Mouse (Mus musculus) fat pad, adult 2 months (tissue): Measurements from ENCODE around the gene Tsku.

Source experiments
- DNase-seq: peaks from one replicate; pipeline ENCODE4 v3.0.0-alpha.2; 2011; ENCODE audit warnings: low read depth, low spot score; ENCODE audit errors: extremely low read depth

The Tsku gene

DNA sequence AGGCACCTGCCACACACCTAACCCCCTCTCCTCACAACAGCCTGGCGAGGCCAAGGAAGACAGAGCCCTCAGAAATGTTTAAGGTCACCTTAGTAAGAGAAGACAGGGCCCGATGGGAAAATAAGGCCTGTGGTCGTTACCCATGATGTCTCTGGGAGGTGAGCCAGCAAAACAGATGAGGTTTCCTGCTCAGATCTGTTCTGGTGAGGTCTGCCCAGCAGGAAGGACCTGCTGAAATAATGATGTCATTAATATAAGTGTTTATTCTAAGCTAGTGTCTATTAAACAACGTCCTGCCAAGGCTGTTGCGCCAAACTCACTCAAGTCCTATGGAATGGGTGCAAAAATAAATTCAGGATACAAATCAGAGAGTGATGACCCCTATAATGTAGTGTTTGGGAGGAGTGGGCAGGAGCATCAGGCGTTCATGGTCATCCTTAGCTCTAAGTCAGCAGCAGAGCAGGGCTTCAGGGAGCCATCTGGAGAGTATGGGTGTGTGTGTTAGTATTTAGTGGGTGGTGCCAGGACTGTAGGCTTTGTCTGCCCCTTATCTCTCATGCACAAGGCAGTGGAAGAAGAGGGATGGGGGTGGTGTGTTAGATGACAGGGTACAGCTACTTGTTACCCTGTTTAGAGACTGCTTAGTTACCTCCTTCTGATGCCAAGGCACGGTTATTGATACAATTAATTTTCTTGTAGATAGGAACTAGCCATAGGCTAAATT lies 31.3 kb downstream of the Tsku start:
- DNase-seq, result no peak

DNA sequence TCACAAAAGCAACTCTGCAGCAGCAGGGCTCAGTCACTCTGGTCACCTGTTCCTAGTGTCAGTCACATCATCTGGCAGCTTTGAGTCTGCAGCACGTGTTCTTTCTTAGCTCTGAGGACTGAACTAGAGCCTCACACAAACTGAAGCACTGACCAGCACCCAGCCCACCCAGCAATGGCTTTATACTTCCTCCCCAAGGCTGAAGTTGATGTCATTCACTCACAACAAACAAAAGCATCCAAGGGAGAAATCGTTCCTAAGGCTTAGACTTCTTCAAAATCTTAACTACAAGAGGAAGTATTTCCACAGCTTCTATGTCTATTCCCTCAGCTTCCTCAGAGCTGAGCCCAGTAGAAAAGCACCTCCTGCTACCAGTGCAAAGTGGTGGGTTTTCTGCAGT lies 32.8 kb downstream of the Tsku start:
- no peak for DNase-seq

DNA sequence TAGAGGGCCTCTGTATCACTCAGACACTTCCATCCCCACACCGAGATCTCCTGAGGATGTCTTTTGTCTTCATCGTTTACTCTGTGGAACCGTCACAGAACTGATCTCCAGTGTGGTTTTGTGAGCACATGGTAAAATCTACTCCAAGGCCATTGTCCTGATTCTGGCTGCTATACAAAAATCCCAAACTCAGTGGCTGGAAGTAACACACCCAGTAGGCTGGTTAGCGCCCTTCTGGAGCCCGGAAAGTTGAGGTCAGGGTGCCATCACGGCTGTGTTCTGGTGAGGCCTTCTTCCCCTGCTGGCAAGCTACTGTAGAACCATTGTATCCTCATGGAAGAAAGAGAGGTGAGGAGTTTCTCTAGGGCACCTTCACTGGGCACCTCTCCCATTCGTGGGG lies 35.1 kb downstream of the Tsku start:
- no peak for DNase-seq

DNA sequence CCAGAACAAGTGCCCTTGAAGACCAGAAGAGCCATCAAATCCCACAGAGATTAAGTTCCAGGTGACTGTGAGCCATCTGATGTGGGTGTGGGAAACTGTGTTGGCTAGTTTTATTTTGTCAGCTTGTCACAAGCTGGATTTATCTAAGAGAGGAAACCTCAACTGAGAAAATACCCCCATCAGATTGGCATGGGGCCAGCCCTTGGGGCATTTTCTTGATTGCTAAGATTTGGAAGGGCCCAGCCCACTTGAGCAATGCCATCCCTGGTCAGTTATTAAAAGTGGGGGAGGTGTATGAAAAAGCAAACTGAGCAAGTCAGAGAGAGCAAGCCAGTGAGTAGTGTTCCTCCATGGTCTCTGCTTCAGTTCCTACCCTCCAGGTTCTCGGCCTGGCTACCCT lies 36.9 kb downstream of the Tsku start:
- DNase-seq, result peak; percentile 83

DNA sequence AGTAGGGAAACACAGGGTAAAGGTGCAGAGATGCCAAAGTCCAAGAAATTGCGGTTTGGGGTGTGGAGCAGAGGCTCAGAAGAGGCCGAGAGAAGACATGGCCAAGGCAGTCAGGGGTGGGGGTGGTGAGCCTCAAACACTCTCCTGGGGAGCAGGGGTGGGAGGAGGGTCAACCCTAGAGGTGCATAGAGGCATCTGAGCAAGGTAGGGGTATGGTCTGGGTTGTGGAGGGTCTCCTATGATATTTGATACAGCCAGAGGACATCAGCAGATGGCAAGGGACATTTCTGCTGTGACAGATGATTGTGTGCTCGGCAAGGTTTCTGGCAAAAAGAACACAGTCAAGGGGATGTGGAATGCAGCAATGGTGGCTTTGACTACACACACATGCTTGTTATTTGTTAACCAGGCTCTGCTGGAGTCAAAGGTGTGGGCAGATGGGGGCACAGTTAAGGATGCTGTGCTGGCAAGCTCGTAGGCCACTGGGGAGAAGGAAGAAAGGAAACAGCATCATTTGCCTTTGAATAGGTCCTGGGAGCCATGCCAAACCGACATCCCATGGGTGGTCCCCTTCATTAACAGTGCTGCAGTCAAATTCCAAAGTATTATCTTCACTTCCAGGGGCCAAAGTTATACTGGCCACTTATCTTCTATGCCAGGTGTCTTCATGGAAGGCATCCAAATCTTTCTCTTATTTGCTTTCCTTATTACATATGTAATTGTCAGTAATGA lies 37.7 kb downstream of the Tsku start:
- no peak for DNase-seq

DNA sequence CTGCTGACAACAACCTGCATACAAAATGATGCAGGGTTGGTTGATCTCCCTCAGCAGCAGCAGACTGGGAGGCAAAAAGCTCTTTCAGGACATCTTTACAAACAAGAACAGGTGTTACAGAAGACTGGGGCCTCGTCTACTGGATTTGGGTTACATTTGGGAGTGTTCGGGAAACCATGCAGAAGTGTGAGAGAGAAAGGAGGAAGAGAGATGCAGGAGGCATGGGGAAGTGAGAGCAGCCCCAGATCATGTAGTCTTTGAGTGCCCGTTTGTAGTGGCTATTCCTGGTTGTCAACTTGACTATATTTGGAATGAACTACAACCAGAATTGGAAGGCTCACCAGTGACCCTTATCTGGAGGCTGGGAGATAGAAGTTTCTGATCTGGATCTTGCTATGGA lies 38.7 kb downstream of the Tsku start:
- no peak for DNase-seq

DNA sequence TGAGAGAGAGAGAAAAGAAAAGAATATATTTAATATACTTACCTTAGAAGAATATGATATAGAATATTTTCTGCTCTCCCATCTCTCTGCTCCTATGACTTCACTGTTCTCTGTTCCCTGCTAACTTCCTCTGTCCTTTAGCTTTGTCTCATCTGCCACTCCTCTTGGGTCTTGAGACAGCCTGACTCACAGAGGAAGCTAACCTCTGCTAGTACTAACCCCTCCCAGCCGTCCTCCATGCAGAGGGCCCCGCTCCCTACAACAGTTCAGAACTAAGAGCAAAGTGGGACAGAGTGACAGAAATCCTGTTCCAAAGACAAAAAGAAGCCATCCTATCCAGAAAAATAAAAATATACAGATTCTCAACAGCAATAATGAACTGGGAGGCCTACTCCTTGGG lies 40.0 kb downstream of the Tsku start, which contains the start of gene Acer3:
Acer3 (minus strand) TSS at position 126 of the 400 bp plus-strand sequence.
- DNase-seq, result no peak

DNA sequence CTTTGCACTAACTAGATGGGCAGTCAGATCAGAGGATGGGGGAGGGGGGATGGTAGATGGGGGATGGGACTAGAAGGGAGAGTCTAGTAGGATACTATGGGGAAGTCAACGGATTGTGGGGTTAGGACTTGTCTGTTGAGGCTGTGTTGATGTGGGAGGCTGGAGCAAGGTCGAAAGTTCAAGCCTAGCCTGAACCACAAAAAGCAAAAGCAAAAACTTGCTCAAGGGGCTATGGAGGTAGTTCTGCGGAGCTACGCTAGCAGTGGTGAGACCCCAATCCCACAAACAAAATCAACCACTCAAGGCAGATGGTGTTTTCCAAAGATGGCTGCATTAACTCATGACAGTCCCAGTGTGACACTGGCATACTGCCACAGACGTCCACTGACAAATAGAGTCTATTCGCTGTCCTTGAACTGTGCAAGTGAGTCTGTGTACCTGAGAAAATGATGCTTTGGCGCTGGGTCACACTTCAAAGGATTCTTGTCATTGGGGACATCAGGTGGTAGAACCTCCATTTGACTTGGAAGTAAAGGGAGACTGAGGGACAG lies 41.0 kb downstream of the Tsku start:
- no peak for DNase-seq

DNA sequence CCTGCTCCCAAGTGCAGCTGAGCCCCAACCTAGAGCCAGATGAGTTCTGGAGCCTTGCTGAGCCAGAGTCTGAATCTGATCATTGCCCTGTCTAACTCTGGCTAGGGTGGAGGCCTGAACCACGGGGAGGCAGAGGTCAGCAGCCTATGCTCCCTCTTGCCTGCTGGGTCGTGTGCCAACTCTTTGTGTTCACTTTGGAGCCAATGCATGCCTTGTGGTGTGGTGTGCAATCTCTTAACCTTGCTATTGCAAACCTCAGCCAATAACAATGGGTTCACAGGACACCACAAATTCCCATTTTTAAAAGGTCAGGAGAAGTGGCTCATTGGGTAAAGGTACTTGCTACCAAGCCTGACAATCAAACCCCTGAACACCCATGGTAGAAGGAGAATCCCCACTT lies 44.6 kb downstream of the Tsku start:
- no peak for DNase-seq

DNA sequence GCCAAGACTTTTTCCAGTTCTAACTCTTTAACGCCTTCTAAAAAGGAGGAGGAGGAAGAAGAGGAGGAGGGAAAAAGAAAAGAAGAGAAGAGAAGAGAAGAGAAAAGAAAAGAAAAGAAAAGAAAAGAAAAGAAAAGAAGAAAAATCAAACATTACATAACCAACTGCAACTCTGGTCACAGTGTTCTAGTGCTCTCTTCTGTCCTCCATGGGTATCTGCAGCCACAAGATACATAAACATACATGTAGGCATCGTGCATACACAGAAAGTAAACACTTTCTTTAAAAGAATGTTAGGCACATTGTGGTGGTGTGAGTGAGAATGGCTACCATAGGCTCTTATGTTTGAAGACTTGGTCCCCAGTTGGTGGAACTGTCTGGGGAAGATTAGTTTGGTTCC lies 46.0 kb downstream of the Tsku start:
- DNase-seq, result no peak

DNA sequence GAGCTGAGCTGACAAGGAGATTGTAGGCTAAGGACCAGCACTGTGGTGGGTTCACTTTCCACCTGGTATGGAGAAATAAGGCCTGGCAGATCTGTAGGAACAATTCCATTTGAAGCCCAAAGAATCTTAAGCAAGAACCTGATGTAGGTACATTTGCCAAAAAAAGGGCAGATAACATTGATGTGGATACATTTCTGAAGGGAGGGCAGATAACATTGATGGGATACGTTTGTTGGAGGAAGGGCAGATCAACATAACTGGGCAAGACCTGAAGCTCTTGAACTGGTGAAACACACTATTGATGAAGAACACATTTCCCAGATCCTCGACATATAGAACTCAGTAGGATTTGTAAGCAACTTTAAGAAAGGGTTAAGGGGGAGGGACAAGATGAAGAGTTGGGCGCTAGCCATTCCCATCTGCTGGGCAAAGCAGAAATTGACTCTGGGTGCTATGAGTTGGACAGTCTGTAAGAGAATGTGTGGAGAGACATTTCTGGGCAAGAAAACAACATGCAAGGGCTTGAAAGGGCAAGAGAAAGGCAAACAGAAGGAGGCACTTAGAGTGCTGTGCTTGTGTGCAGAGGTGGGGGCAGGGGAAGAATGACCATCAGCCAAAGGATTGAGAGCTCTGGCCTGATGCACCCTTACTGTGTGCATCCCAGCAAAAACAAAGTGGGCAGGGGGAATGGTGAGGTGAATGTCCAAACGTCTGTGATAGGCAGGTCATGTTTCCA lies 48.8 kb downstream of the Tsku start:
- no peak for DNase-seq

DNA sequence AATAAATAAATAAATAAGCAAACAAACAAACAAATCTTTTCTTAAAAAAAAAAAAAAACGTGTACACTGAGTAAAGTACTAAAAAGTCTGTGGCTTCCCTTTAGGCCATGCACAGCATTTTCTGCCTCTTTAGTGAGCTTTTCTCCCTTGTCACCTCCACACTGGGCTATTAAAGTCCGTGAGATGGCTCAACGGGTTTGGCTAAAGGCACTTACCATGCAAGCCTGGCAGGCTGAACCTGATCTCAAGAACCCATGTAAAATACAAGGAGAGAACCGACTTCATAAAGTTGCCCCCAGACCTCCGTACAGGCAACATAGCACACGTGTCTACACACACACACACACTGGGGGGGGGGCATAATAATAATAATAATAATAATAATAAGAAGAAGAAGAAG lies 50.9 kb downstream of the Tsku start:
- no peak for DNase-seq

DNA sequence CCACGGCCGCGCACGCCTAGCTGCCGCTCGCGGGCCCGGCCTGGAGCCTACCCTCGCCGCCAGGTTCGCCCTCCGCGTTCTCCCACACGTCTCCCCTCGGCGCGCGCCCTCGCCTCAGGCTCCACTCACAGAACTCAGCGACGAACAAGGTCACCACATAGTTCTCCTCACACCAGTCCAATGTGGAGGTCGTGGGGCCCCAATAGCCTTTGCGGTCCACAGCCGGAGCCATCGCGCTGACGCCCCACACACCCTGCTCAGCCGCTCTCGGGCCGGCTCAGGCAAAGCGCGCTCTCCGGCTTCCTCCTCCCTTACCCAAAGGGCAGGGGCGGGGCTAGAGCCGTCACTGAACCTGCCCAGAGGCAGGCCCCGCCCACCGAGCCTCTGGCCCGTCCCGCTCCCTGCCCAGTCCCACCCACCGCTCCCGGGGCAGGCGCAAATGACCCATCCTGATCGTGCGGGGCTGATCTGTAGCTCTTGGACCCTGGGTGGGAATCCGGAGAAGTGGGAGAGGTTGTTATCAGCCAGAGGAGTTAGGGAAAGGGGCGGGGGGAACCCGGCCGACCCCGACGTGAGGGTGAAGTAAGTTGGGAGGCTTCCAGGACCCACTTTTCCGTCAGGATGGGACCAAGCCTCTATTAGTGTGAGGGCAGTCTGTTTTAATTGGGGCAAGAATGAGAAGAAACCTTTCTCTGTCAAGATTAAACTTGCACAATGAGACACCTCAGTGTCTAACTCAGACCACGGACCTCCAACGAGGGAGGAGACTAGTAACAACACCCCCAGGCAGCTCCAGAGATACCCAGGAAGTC lies 51.7 kb downstream of the Tsku start:
- no peak for DNase-seq

DNA sequence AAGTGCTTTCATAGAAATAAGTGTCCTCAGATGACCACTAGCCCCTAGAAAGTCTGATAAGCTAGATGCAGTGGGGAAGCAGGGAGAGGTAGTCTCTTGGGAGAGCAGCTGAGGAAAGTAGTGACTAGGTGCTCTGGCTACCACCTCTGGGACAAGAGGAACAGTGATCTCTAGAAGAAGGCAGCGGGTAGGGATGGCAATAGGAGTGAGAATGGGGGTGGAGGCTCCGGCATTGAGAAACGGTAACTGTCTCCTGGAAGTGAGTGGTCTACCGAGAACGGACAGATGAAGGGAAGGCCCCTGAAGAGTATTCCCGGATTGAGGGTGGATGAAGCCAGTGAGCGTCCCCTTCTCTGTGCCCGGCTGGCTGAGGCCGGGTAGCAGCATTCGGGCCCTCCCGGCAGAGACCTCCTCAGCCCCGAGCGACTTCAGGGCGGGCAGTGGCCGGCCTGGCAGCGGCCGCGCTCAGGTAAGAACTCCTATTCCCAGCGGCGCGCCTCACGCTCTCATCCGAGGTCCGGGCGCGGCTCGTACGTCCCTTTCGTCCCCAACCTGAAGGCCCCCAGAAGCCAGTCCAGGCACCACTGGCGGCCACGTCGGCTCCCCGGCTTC lies 52.4 kb downstream of the Tsku start:
- no peak for DNase-seq

DNA sequence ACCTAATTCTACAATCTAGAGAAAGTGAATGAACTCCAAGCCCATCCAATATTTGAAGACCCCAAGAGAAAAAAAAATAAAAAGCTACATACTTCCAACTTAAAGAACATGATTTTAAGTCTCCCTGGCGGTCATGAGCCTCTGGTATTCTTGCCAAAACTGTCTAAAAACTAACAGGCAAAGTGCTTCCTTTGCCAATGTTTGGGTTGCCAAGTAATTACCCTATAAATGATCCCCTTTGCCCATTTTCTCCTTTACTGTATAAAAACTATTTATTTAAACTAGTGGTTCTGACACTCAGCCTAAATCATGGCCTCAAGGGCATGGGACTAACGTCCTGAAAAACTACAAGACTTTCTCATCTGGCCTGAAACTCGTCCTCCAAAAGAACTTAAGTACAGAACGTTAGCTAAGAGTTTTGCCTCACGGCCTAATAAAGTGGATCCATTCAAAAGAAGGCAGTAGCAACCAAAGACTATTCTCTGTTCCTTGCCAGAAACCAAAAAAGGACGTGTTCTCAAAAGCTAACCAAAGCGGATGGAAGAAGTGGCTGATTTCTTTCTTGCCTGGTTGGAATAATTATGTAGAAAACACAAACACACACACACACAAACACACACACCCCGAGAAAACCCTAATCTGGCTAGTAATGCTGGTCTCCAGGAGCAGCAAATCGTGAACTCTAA lies 53.1 kb downstream of the Tsku start:
- no peak for DNase-seq

DNA sequence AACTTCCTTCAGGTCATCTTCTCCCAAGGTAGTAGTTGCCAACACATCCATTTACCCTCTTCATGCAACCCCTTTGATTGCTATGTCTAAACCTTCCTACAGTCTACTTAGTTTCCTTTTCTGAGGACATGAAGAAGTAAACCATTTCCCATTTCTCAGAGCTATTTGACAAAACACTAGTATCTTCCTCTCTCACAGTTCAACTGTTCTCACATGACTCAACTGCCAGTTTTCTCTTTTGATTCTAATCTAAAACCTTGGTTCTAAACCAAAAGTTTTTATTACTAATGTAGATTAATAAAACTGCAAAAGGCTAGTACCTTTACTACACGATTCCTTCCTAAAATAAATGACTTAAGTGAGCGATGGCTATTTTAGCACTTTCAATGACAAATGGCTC lies 53.7 kb downstream of the Tsku start:
- no peak for DNase-seq
